Mouse (Mus musculus): Measurements from ENCODE around the gene Ephb6. TPM values are rescaled to one million over a fixed set of nuclear protein-coding genes. Genes with fewer than 3 reads are reported as not detected.

Gene Ephb6
- 40.0 TPM for total RNA-seq (2023)

DNA sequence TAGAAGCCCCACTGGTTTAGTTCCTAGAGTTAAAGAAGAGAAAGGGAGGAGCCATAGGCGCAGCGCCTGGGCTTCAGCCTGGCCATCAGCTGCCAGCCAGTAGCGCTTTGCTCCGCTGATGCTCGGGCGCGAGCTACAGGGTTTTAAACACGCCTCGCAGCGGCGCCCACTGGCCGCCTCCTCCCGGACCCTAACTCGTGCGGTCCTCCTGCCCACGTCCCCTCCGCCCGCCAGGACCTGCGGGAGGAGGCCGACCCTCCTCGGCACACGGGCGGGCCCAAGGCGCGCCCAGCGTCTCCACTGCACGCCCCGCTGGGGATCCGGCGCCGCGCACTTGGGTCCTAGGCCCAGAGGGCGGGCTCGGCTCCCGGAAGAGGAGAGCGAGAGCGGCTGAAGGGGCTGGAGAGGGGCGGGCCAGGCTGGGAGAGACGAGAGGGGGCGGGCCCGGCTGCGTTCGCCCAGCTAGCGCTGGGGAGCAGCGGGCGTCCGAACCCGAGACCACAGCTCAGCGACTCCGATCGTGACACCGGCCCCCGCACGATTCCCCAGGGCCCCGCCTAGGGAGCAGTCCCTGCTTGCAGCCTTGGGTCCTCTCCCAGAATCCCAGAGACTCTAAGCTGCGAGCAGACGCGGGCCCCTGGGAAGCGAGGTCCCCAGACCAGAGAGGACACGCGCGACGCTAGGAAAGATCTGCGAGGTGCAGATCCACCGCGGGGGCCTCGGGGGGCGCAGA, at the start of gene Ephb6:
Gene Ephb6, plus strand, starts transcription at position 422 of the 733 bp plus-strand sequence.

GRCm38 (mm10) chr6:41636178-41636577, 30.9 kb downstream of the Ephb6 start, which contains the start of gene Trpv6:
Gene Trpv6 (minus strand): TSS chr6:41636405.

Other genes starting within 250 kb of the Ephb6 start
- not detected for gene Prss3, start 227.8 kb upstream of the Ephb6 start, total RNA-seq (2023)
- not detected for gene Gm5771, start 213.1 kb upstream of the Ephb6 start, total RNA-seq (2023)
- not detected for gene Gm10334, start 159.3 kb upstream of the Ephb6 start, total RNA-seq (2023)
- gene Prss1, start 146.6 kb upstream of the Ephb6 start, total RNA-seq (2023), result not detected
- not detected for gene Prss2, start 83.7 kb upstream of the Ephb6 start, total RNA-seq (2023)
- gene Trpv6, start 30.9 kb downstream of the Ephb6 start, total RNA-seq (2023), result not detected
- gene Trpv5, start 75.3 kb downstream of the Ephb6 start, total RNA-seq (2023), result not detected
- not detected for gene Llcfc1, start 78.9 kb downstream of the Ephb6 start, total RNA-seq (2023)
- 4.6 TPM for gene Kel, start 98.9 kb downstream of the Ephb6 start, total RNA-seq (2023)
- gene Olfr459, start 169.7 kb downstream of the Ephb6 start, total RNA-seq (2023), result not detected
- gene Pip, start 242.1 kb downstream of the Ephb6 start, total RNA-seq (2023), result not detected
- not detected for gene Sval2, start 247.5 kb downstream of the Ephb6 start, total RNA-seq (2023)

Measured in CD4-positive naive resting alpha-beta T cell, adult 76 days (primary cell).